Mouse (Mus musculus): ENCODE measurements around the gene Tmem19.

GRCm38 (mm10) chr10:115391076-115391475, 28.8 kb upstream of the Tmem19 start:
- TF ChIP-seq CTCF (IDR thresholded peaks at IDR 0.05; ENCODE audit: insufficient read depth, low read depth, low read length) = no peak
- no peak for TF ChIP-seq POLR2A (IDR thresholded peaks at IDR 0.05; ENCODE audit: insufficient read depth, low read depth, low read length)
